Mouse (Mus musculus) natural killer cell, adult 2 months (primary cell): ENCODE results near the gene B2m.

Experiments used
- DNase-seq, 2 experiments: peaks; one replicate each; pipeline ENCODE4 v3.0.0; 2022; ENCODE audit warnings: low spot score in 2 of 2

B2m gene

GRCm38 (mm10) chr2:122191849-122192248 is 44.4 kb downstream of the B2m start:
- DNase-seq, result no peak

- no peak for DNase-seq
Observed at GRCm38 (mm10) chr2:122194509-122194929, 47.0 kb downstream of the B2m start.

- DNase-seq, result no peak
Observed at GRCm38 (mm10) chr2:122201501-122201900, 54.0 kb downstream of the B2m start.
